Mouse (Mus musculus) Patski (cell line): ENCODE measurements at regions not wholly inside any gene's neighbourhood (a gene's known extent, or its start where the extent isn't known, plus 50 kb on each side); places are given as distances from the start of the nearest gene placed in this dataset.

Experiments used
- ATAC-seq: fragments of 100-300 bp; one replicate; pipeline ENCODE4 v1.8.0; 2021
- CTCF ChIA-PET: fragments of 350-600 bp; sonication (Branson Sonifier 250); formaldehyde crosslinking; loops from one replicate; lab custom pipeline; 2022; ENCODE audit warnings: inconsistent platforms; lab: Charles Lee
- POLR2A ChIA-PET: fragments of 350-600 bp; sonication (Branson Sonifier 250); formaldehyde crosslinking; loops from one replicate; lab custom pipeline; 2022; ENCODE audit warnings: antibody characterized with exemption, inconsistent platforms; lab: Charles Lee
- DNase-seq: peaks from one replicate; pipeline ENCODE4 v3.0.0-alpha.2; 2011; ENCODE audit warnings: low read depth, low spot score
- H3K27me3 ChIP-seq: fragments of 371-371 bp; one replicate; pipeline ENCODE4 v1.5.1; 2021
- CTCF ChIP-seq: fragments of 100-300 bp; IDR thresholded peaks from one replicate; pipeline ENCODE4 v1.5.1; 2021
- in situ Hi-C: fragments of 300-500 bp; cut with MboI; formaldehyde crosslinking; loops from 3 replicates; pipeline ENCODE4 v1.11.1; 2018; ENCODE audit warnings: low pct_unique_long_range_greater_than_20kb, mixed read lengths

GRCm38 (mm10) chr7:111245488-111245887, 162.7 kb upstream of the Eif4g2 start:
- POLR2A ChIA-PET = no interaction called here
- CTCF ChIA-PET = interaction anchor here (9.0 kb wide), 1 partner anchor 64 kb away, joined by 55 read pairs; no protein-coding TSS in a partner anchor
- in situ Hi-C loops = loop anchor here (5.0 kb wide), 1 partner anchor 717 kb away; no protein-coding TSS in a partner anchor
- no peak for ATAC-seq
- TF ChIP-seq CTCF = no peak
- no peaks in the 10 kb centered on the region for H3K27me3 ChIP-seq
- no peak for DNase-seq

DNA sequence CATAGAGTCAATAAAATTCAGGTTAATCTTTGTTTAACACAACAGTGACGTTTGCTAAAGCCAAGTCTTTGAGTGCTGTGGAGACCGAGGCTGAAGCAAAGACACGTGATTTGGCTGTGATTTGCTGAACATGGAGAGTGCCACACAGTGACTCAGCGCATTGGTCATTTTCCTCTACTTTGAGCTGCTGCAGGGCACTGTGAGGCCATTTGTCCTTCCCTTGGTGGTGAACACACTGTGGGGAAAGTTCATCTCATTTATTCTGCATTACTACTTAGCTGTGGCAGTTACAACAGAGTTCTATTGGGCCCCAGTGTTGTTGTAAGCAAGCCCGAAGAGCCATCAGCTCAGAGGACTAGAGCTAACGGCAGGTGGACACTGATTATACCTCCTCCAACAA, 162.2 kb upstream of the Eif4g2 start:
- H3K27me3 ChIP-seq = no peaks in the 10 kb centered on the region
- DNase-seq = no peak
- ChIA-PET CTCF (interaction anchor here (9.0 kb wide), 1 partner anchor 63 kb away, joined by 55 read pairs; no protein-coding TSS in a partner anchor), POLR2A (no interaction called here)
- no peak for TF ChIP-seq CTCF
- no peak for ATAC-seq
- in situ Hi-C loops = loop anchor here (5.0 kb wide), 1 partner anchor 717 kb away; no protein-coding TSS in a partner anchor

- ATAC-seq = no peak
- in situ Hi-C loops = loop anchor here (5.0 kb wide), 1 partner anchor 62 kb away; no protein-coding TSS in a partner anchor
- ChIA-PET POLR2A (no interaction called here), CTCF (interaction anchor here (1.6 to 9.0 kb wide), 2 partner anchors 62 to 194 kb away, joined by 5 to 55 read pairs; no protein-coding TSS in a partner anchor)
- no peak for DNase-seq
- no peak for TF ChIP-seq CTCF
- H3K27me3 ChIP-seq = no peaks in the 10 kb centered on the region
Observed at GRCm38 (mm10) chr7:111243831-111244230, 161.0 kb upstream of the Eif4g2 start.

DNA sequence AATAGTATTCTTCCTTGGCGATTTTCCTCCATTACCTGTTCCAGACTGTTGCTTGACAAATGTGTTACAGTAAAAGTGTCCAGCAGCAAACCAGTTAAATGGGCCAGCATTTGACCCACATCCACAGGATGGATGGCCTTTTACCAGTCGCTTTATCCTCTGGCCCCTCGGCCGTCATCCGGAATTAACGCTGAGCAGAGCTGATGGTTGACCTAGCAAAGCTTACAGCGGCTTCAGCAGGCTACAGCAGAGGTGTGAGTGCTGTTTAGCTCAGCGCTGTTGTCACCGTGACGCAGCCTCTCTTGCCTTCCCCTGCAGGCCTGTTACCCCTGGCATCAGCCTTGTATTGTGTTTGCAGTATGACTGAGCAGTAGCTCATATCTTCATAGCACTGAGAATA, 159.8 kb upstream of the Eif4g2 start:
- ATAC-seq (no peak), DNase-seq (no peak)
- ChIA-PET CTCF (interaction anchor here (1.1 to 9.0 kb wide), 5 partner anchors 15 to 193 kb away, joined by 3 to 55 read pairs (median 4); no protein-coding TSS in a partner anchor), POLR2A (no interaction called here)
- no peaks in the 10 kb centered on the region for H3K27me3 ChIP-seq
- in situ Hi-C loops = loop anchor here (5.0 kb wide), 1 partner anchor 60 kb away; no protein-coding TSS in a partner anchor
- TF ChIP-seq CTCF = no peak

DNA sequence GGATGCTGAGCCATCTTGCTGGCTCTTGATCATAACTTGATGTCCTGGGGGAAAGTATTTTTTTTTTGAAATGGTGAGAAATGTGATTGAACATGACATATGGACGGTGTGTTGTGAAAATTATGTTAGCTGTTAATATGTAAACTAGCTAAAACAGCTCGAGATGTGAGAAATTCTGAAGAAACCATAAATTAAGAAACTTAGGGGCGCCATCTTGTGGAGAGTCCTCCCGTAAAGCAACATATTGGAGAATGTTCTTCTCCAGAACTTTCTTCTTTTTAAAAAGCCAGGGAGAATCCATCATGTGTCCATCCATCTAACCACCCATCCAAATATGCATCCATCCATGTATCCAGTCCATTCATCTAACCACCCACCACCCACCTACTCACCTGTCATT, 158.7 kb upstream of the Eif4g2 start:
- ChIA-PET POLR2A (no interaction called here), CTCF (interaction anchor here (0.9 to 9.0 kb wide), 7 partner anchors 8 to 728 kb away, joined by 3 to 55 read pairs (median 3); partner anchors contain the start of gene Eif4g2)
- no peak for DNase-seq

DNA sequence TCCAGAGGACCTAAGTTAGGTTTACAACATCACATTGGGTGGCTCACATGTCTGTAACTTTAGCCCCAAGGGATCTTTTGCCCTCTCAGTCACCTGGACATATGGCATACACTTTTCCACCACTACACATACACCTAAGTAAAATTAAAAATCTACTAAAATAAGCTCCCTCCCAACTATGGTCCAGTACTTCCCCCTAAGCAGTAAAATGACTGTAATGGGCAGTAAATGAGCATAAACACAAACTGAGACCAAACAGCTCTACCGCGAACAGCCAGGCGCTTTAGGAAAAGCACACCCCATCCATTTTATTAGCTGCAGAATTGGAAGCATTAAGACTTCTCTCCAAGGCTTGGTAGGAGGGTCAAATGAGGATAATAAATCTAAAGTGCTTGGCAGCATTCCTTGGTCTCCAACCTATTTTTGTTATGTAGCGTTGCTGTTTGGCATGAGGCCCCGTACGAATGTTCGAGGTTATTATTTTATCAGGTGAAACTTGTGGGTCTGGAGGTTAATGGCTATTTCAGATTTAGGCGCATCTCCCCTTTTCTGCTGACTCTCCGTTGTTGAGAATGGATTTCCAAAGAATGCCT, 157.5 kb upstream of the Eif4g2 start:
- DNase-seq (no peak), ATAC-seq (no peak)
- no peaks in the 10 kb centered on the region for H3K27me3 ChIP-seq
- ChIA-PET CTCF (interaction anchor here (1.5 to 9.0 kb wide), 3 partner anchors 26 to 157 kb away, joined by 3 to 55 read pairs (median 9); partner anchors contain the start of gene Eif4g2), POLR2A (interaction anchor here (0.6 kb wide), 1 partner anchor 1228 kb away, joined by 6 read pairs; no protein-coding TSS in a partner anchor)
- TF ChIP-seq CTCF = no peak
- in situ Hi-C loops = loop anchor here (5.0 kb wide), 1 partner anchor 58 kb away; no protein-coding TSS in a partner anchor

More for the DNA sequence above, 158.7 kb upstream of the Eif4g2 start:
- peak; percentile 53 for TF ChIP-seq CTCF
- no peaks in the 10 kb centered on the region for H3K27me3 ChIP-seq
- in situ Hi-C loops = loop anchor here (5.0 kb wide), 1 partner anchor 59 kb away; no protein-coding TSS in a partner anchor
- ATAC-seq = no peak

DNA sequence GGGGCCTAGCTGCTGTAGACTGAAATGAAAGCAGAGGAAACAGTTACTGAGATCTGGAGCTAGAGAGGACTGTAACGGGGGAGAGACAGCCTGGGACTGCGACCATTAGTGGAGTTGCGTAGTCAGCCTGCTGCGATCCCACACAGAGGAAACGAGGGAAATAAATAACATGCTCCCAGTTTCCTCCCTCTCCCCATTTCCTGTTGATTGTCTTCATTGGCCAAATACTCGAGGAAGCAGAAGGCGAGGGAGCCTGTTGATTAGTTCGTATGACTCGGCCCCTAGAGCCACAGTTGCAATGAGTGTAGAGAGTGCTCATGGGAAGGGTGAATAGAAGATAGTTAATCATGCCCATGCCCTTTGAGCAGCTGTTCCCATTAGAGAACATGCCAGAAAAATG, 155.0 kb upstream of the Eif4g2 start:
- POLR2A ChIA-PET = no interaction called here
- no peak for TF ChIP-seq CTCF
- DNase-seq (no peak), ATAC-seq (no peak)
- no peaks in the 10 kb centered on the region for H3K27me3 ChIP-seq
- CTCF ChIA-PET = interaction anchor here (1.5 to 9.0 kb wide), 2 partner anchors 28 to 56 kb away, joined by 3 to 55 read pairs; no protein-coding TSS in a partner anchor
- in situ Hi-C loops = loop anchor here (5.0 kb wide), 1 partner anchor 186 kb away; no protein-coding TSS in a partner anchor

- DNase-seq (no peak), ATAC-seq (no peak)
- in situ Hi-C loops = no loop called here
- POLR2A ChIA-PET = no interaction called here
- no peaks in the 10 kb centered on the region for H3K27me3 ChIP-seq
- TF ChIP-seq CTCF = no peak
- CTCF ChIA-PET = no interaction called here
Observed at GRCm38 (mm10) chr7:111230630-111231029, 147.8 kb upstream of the Eif4g2 start.

DNA sequence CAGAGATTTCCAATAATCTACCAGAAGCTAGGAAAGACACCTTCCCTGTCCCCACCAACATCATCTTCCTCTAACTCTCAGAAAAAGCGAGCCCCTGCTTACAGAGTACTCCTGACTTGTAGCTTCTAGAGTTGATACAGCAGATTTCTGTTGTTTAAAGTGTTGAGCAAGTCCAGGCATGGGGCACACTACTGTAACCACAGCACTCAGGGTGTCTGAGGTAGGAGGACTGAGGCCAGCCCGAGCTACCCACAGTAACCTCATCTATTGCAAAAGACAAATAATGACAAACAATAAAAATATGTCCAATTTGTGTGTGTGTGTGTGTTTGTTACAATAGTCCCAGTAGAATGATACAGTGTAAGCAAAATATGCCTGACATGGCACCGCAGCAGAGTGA, 144.3 kb upstream of the Eif4g2 start:
- TF ChIP-seq CTCF = no peak
- ChIA-PET CTCF (interaction anchor here (1.9 kb wide), 1 partner anchor 16 kb away, joined by 4 read pairs; no protein-coding TSS in a partner anchor), POLR2A (no interaction called here)
- in situ Hi-C loops = no loop called here
- DNase-seq = no peak
- no peak for ATAC-seq
- H3K27me3 ChIP-seq = no peaks in the 10 kb centered on the region

DNA sequence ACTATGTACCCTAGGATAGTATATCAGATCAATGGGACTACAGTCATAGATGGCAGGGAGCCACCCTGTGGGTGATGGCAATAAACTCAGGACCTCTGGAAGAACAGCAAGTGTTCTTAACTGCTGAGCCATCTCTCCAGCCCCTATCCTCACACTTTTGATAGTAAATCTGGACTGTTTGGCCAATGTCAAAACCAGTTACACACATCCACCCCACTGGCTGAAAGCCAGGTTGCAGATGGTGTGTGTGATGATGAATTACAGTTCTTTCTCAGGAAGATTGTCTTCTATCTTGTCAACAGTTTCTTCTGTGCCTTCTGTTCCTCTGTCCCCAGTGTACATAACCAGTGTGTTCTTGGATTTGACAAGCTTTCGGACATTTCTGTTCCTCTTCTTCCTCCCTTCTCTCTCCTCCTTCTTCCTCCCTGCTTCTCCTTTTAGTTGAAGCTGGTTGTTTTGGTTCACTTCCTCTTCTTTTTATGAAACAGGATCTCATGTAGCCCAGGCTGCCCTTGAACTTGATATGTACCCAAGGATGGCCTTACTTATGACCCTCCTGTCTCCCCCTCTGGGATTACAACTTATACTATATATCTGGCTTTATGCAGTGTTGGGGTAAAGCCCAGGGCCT, 143.3 kb upstream of the Eif4g2 start:
- ChIA-PET CTCF (no interaction called here), POLR2A (no interaction called here)
- ATAC-seq = no peak
- H3K27me3 ChIP-seq = no peaks in the 10 kb centered on the region
- in situ Hi-C loops = no loop called here
- TF ChIP-seq CTCF = no peak
- no peak for DNase-seq
